Mouse (Mus musculus) midbrain, embryonic 16.5 days (tissue): ENCODE results near the gene Aplp1. TPM values are rescaled to one million over a fixed set of nuclear protein-coding genes. Genes with fewer than 3 reads are reported as not detected.

Experiments used
- ATAC-seq: fragments of 200-750 bp; cut with Nextera tagmentation; 2 replicates; pipeline ENCODE4 v1.8.0; 2017; ENCODE audit warnings: moderate TSS enrichment
- H3K27ac ChIP-seq: fragments of 300-500 bp; sonication (generic); 2 replicates; pipeline ENCODE4 v1.5.1; 2014; ENCODE audit warnings: mild to moderate bottlenecking, low read length, mixed read lengths
- H3K27me3 ChIP-seq: fragments of 300-500 bp; sonication (generic); 2 replicates; pipeline ENCODE4 v1.6.1; 2014; ENCODE audit warnings: low read depth, low read length, mixed read lengths; ENCODE audit not compliant: control insufficient read depth, insufficient read depth
- H3K36me3 ChIP-seq: fragments of 300-500 bp; sonication (generic); 2 replicates; pipeline ENCODE4 v1.6.1; 2014; ENCODE audit warnings: mild to moderate bottlenecking, low read length, moderate library complexity, mixed read lengths; ENCODE audit not compliant: control insufficient read depth, insufficient read depth
- H3K4me1 ChIP-seq: fragments of 300-500 bp; sonication (generic); 2 replicates; pipeline ENCODE4 v1.6.1; 2014; ENCODE audit warnings: mild to moderate bottlenecking, low read length, mixed read lengths; ENCODE audit not compliant: control insufficient read depth, insufficient read depth
- H3K4me2 ChIP-seq: fragments of 300-500 bp; sonication (generic); 2 replicates; pipeline ENCODE4 v1.6.1; 2014; ENCODE audit warnings: mild to moderate bottlenecking, low read length, mixed read lengths
- H3K4me3 ChIP-seq: fragments of 300-500 bp; sonication (generic); 2 replicates; pipeline ENCODE4 v1.5.1; 2014; ENCODE audit warnings: low read depth, mild to moderate bottlenecking, low read length, moderate library complexity, mixed read lengths
- H3K9ac ChIP-seq: fragments of 300-500 bp; sonication (generic); 2 replicates; pipeline ENCODE4 v1.6.1; 2014; ENCODE audit warnings: low read depth, low read length, mixed read lengths
- H3K9me3 ChIP-seq: fragments of 300-500 bp; sonication (generic); replicated peaks from 2 replicates; pipeline ENCODE4 v1.6.1; 2014; ENCODE audit warnings: mild to moderate bottlenecking, low read length, mixed read lengths; ENCODE audit not compliant: control insufficient read depth, poor library complexity, severe bottlenecking
- WGBS: fragments of 180-500 bp; shearing (Covaris S2); extraction: QIAGEN DNeasy Blood & Tissue Kit; methylation state at CpG from one replicate; pipeline ENCODE4 v1.1.7; 2014; 5-methylcytosine and 5-hydroxymethylcytosine counted together
- polyA plus RNA-seq: library from polyadenylated mRNA; unstranded; fragments of >200 nt; fragmentation: Nextera tagmentation; extraction: Ambion mirVana; gene quantifications from 2 replicates; pipeline ENCODE4 v1.2.1, GENCODE M21; 2015

Gene Aplp1
- polyA plus RNA-seq, 1 experiment from 2014 or later: 788 TPM

- no peak for ATAC-seq
- Histone ChIP-seq H3K4me2 (no peak overlapping the region), H3K36me3 (peaks cover 23% of the 10 kb centered on the region)
These were observed 10.2 kb downstream of the Aplp1 start for GRCm38 (mm10) chr7:30435156-30435555.

GRCm38 (mm10) chr7:30434701-30435100, 10.6 kb downstream of the Aplp1 start:
- Histone ChIP-seq H3K27me3 (no peaks in the 10 kb centered on the region), H3K4me1 (no peaks in the 10 kb centered on the region), H3K36me3 (peaks cover 19% of the 10 kb centered on the region), H3K9ac (no peak overlapping the region), H3K4me3 (no peak overlapping the region), H3K4me2 (no peak overlapping the region), H3K9me3 (no peaks in the 10 kb centered on the region), H3K27ac (no peak overlapping the region)
- WGBS: 73% methylated on average over 10 of the region's 10 CpGs
- ATAC-seq: no peak

More at GRCm38 (mm10) chr7:30435156-30435555, 10.2 kb downstream of the Aplp1 start:
- H3K4me1 ChIP-seq: no peaks in the 10 kb centered on the region
- no peak overlapping the region for H3K4me3 ChIP-seq
- no peak overlapping the region for H3K27ac ChIP-seq
- no peaks in the 10 kb centered on the region for H3K27me3 ChIP-seq
- no peak overlapping the region for H3K9ac ChIP-seq
- H3K9me3 ChIP-seq: no peaks in the 10 kb centered on the region
- WGBS: 62% methylated on average over 9 of the region's 9 CpGs

GRCm38 (mm10) chr7:30434238-30434637, 11.1 kb downstream of the Aplp1 start:
- no peak for ATAC-seq
- Histone ChIP-seq H3K4me3 (no peak overlapping the region), H3K4me2 (no peak overlapping the region), H3K4me1 (no peaks in the 10 kb centered on the region), H3K36me3 (peaks cover 18% of the 10 kb centered on the region), H3K27ac (no peak overlapping the region), H3K27me3 (no peaks in the 10 kb centered on the region), H3K9me3 (no peaks in the 10 kb centered on the region), H3K9ac (no peak overlapping the region)
- WGBS: 4% methylated on average over 10 of the region's 10 CpGs

- H3K9ac ChIP-seq: no peak overlapping the region
- no peaks in the 10 kb centered on the region for H3K27me3 ChIP-seq
- no peak overlapping the region for H3K4me3 ChIP-seq
- WGBS: 7% methylated on average over 3 of the region's 3 CpGs
- no peaks in the 10 kb centered on the region for H3K9me3 ChIP-seq
- H3K4me2 ChIP-seq: no peak overlapping the region
- no peaks in the 10 kb centered on the region for H3K4me1 ChIP-seq
- ATAC-seq: peak; percentile 66
- no peak overlapping the region for H3K27ac ChIP-seq
- peaks cover 17% of the 10 kb centered on the region for H3K36me3 ChIP-seq
These were observed 13.5 kb downstream of the Aplp1 start for GRCm38 (mm10) chr7:30431793-30432192.

GRCm38 (mm10) chr7:30430191-30430590, 15.1 kb downstream of the Aplp1 start:
- no peaks in the 10 kb centered on the region for H3K9me3 ChIP-seq
- ATAC-seq: no peak
- no peaks in the 10 kb centered on the region for H3K27me3 ChIP-seq
- H3K36me3 ChIP-seq: peaks cover 10% of the 10 kb centered on the region; the same call in 1 of the 2 replicates
- H3K9ac ChIP-seq: no peak overlapping the region
- WGBS: 61% methylated on average over 2 of the region's 2 CpGs
- no peak overlapping the region for H3K27ac ChIP-seq
- no peaks in the 10 kb centered on the region for H3K4me1 ChIP-seq
- H3K4me2 ChIP-seq: no peak overlapping the region
- H3K4me3 ChIP-seq: no peak overlapping the region

- no peaks in the 10 kb centered on the region for H3K9me3 ChIP-seq
- H3K4me3 ChIP-seq: no peak overlapping the region
- H3K9ac ChIP-seq: no peak overlapping the region
- no peak for ATAC-seq
- H3K27me3 ChIP-seq: no peaks in the 10 kb centered on the region
- no peaks in the 10 kb centered on the region for H3K4me1 ChIP-seq
- peaks cover 7% of the 10 kb centered on the region; the same call in 1 of the 2 replicates for H3K36me3 ChIP-seq
- no peak overlapping the region for H3K27ac ChIP-seq
- H3K4me2 ChIP-seq: no peak overlapping the region
These were observed 16.0 kb downstream of the Aplp1 start for GRCm38 (mm10) chr7:30429327-30429726.

GRCm38 (mm10) chr7:30423071-30423641, 22.2 kb downstream of the Aplp1 start:
- H3K4me2 ChIP-seq: peak overlapping the region; percentile 99
- no peak for ATAC-seq
- peaks cover 7% of the 10 kb centered on the region; the same call in 1 of the 2 replicates for H3K36me3 ChIP-seq
- H3K27me3 ChIP-seq: no peaks in the 10 kb centered on the region
- H3K27ac ChIP-seq: no peak overlapping the region
- peaks cover 3% of the 10 kb centered on the region; the same call in 1 of the 2 replicates for H3K9me3 ChIP-seq
- H3K9ac ChIP-seq: peak overlapping the region; percentile 79
- H3K4me1 ChIP-seq: peaks cover 17% of the 10 kb centered on the region; the same call in 1 of the 2 replicates
- H3K4me3 ChIP-seq: peak overlapping the region; percentile 68
- WGBS: 46% methylated on average over 23 of the region's 23 CpGs

- Histone ChIP-seq H3K9ac (peak overlapping the region; percentile 79), H3K4me3 (peak overlapping the region; percentile 68), H3K36me3 (peaks cover 7% of the 10 kb centered on the region; the same call in 1 of the 2 replicates), H3K4me1 (peaks cover 17% of the 10 kb centered on the region; the same call in 1 of the 2 replicates), H3K9me3 (peaks cover 3% of the 10 kb centered on the region; the same call in 1 of the 2 replicates), H3K4me2 (peak overlapping the region; percentile 99), H3K27ac (peak overlapping the region; percentile 31), H3K27me3 (no peaks in the 10 kb centered on the region)
- ATAC-seq: peak; percentile 54
- 7% methylated on average over 9 of the region's 9 CpGs for WGBS
These were observed 22.8 kb downstream of the Aplp1 start for GRCm38 (mm10) chr7:30422560-30422959.

GRCm38 (mm10) chr7:30421890-30422435, 23.4 kb downstream of the Aplp1 start:
- H3K27ac ChIP-seq: peak overlapping the region; percentile 58
- H3K27me3 ChIP-seq: no peaks in the 10 kb centered on the region
- peak overlapping the region; percentile 68 for H3K4me3 ChIP-seq
- H3K9me3 ChIP-seq: peaks cover 3% of the 10 kb centered on the region; the same call in 1 of the 2 replicates
- H3K4me2 ChIP-seq: peak overlapping the region; percentile 99
- H3K9ac ChIP-seq: peak overlapping the region; percentile 79
- H3K4me1 ChIP-seq: peaks cover 17% of the 10 kb centered on the region; the same call in 1 of the 2 replicates
- under 1% methylated on average over 45 of the region's 45 CpGs for WGBS
- peaks cover 3% of the 10 kb centered on the region; the same call in 1 of the 2 replicates for H3K36me3 ChIP-seq
- ATAC-seq: peak; percentile 89
